Mouse (Mus musculus) forebrain, embryonic 15.5 days (tissue): ENCODE results near the gene Polr2i. TPM values are rescaled to one million over a fixed set of nuclear protein-coding genes. Genes with fewer than 3 reads are reported as not detected.
"Not testable (repeated sequence)": the region's sequence is repeated elsewhere in the genome, so short reads cannot be mapped to it uniquely, and the experiment has no call there.

ENCODE experiments used
- ATAC-seq: fragments of 200-750 bp; cut with Nextera tagmentation; replicated peaks from 2 replicates; pipeline ENCODE4 v1.8.0; 2017; ENCODE audit warnings: mild to moderate bottlenecking, moderate TSS enrichment, moderate library complexity
- H3K27ac ChIP-seq: fragments of 300-500 bp; sonication (generic); replicated peaks from 2 replicates; pipeline ENCODE4 v1.5.1; 2015; ENCODE audit warnings: mild to moderate bottlenecking, inconsistent platforms
- H3K27me3 ChIP-seq: fragments of 300-500 bp; sonication (generic); 2 replicates; pipeline ENCODE4 v1.6.1; 2015; ENCODE audit warnings: inconsistent platforms
- H3K36me3 ChIP-seq: fragments of 300-500 bp; sonication (generic); 2 replicates; pipeline ENCODE4 v1.6.1; 2015; ENCODE audit warnings: mild to moderate bottlenecking, inconsistent platforms
- H3K4me1 ChIP-seq: fragments of 300-500 bp; sonication (generic); 2 replicates; pipeline ENCODE4 v1.6.1; 2015; ENCODE audit warnings: inconsistent platforms
- H3K4me2 ChIP-seq: fragments of 300-500 bp; sonication (generic); replicated peaks from 2 replicates; pipeline ENCODE4 v1.6.1; 2015; ENCODE audit warnings: mild to moderate bottlenecking, inconsistent platforms
- H3K4me3 ChIP-seq: fragments of 300-500 bp; sonication (generic); 2 replicates; pipeline ENCODE4 v1.5.1; 2015; ENCODE audit warnings: mild to moderate bottlenecking, inconsistent platforms
- H3K9ac ChIP-seq: fragments of 300-500 bp; sonication (generic); replicated peaks from 2 replicates; pipeline ENCODE4 v1.6.1; 2015; ENCODE audit warnings: mild to moderate bottlenecking, inconsistent platforms
- H3K9me3 ChIP-seq: fragments of 300-500 bp; sonication (generic); 2 replicates; pipeline ENCODE4 v1.6.1; 2016; ENCODE audit warnings: inconsistent platforms
- WGBS: fragments of 180-500 bp; shearing (Covaris S2); methylation state at CpG from one replicate; pipeline ENCODE4 v1.1.7; 2015; ENCODE audit warnings: mixed read lengths; 5-methylcytosine and 5-hydroxymethylcytosine counted together
- polyA plus RNA-seq: library from polyadenylated mRNA; unstranded; fragments of >200 nt; fragmentation: Nextera tagmentation; extraction: Ambion mirVana; gene quantifications from 2 replicates; pipeline ENCODE4 v1.2.1, GENCODE M21; 2015

Gene Polr2i
- polyA plus RNA-seq, 1 experiment from 2014 or later: 173 TPM

DNA sequence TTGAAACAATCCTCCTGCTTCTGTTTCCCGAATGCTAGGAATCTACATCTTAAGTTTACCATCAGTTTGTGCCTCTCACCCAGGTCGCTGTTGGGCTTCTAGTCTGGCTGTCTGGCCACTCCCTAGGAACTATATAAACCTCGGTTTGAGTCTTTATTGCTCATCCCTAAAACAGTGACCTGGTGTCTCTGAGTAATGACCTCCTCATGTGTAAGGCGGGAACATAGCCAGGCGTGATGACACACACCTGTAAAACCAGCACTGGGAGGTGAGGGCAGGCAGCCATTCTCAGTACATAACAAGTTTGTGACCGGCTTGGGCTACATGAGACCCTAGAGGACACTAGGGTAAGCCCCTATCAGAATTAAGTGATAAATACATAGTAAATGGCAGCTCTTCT, 36.3 kb upstream of the Polr2i start:
- Histone ChIP-seq H3K27ac (no peak overlapping the region), H3K4me1 (peaks cover 26% of the 10 kb centered on the region), H3K27me3 (no peaks in the 10 kb centered on the region), H3K4me3 (peak overlapping the region; percentile 82), H3K9ac (peak overlapping the region; percentile 70), H3K9me3 (no peaks in the 10 kb centered on the region), H3K4me2 (peak overlapping the region; percentile 77; the same call in 1 of the 2 replicates), H3K36me3 (peaks cover 14% of the 10 kb centered on the region)
- 75% methylated on average over 6 of the region's 6 CpGs for WGBS
- no peak for ATAC-seq

DNA sequence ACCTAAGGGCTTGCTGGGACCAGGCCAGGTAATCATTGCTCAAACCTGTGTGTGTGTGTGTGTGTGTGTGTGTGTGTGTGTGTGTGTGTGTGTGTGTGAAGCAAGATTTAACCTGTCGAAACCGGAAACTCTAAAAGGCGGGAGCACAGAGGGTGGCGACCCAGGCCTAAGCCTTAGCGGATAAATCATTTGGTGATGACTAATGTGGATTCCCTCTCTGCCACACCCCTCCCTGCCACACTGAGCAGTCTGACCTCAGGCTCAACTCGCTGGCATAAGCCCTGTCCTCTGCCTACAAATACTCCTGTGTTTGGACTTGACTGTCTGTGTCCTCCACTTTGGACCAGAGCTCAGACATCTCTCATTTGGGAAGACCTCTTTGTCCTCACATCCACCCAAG, 35.6 kb upstream of the Polr2i start:
- Histone ChIP-seq H3K4me1 (peaks cover 26% of the 10 kb centered on the region), H3K4me3 (no peak overlapping the region), H3K27me3 (no peaks in the 10 kb centered on the region), H3K9ac (no peak overlapping the region), H3K4me2 (no peak overlapping the region), H3K9me3 (no peaks in the 10 kb centered on the region), H3K36me3 (peaks cover 11% of the 10 kb centered on the region), H3K27ac (no peak overlapping the region)
- 94% methylated on average over 6 of the region's 6 CpGs for WGBS
- no peak for ATAC-seq

DNA sequence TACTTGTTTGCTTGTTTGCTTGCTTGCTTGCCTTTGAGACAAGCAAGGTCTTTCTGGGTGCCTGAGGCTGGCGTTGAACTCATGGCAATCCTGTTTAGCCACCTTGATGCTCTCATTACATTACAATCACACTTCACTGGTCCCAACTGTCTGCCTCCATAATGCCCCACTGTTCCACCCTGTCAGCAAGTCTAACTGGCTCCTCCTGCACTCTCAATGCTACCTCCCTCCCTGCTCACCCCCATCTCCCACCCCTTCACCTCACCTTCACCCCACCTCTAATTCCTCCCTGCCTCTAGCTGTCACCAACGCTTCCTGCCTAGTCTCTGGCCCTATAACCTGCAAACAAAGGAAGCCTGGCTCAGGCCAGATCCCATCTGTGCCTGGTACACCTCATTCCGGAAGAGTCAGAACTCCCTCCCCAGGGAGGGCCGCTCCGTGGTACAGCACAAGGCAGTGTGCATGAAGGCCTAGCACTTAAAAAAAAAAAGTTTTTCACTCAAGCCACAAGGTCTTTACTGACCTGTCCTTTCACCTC, 34.1 kb upstream of the Polr2i start:
- Histone ChIP-seq H3K9ac (no peak overlapping the region), H3K27me3 (no peaks in the 10 kb centered on the region), H3K36me3 (no peaks in the 10 kb centered on the region), H3K4me2 (no peak overlapping the region), H3K9me3 (no peaks in the 10 kb centered on the region), H3K4me1 (peaks cover 22% of the 10 kb centered on the region), H3K4me3 (no peak overlapping the region), H3K27ac (no peak overlapping the region)
- ATAC-seq: no peak
- 75% methylated on average over 5 of the region's 5 CpGs for WGBS

DNA sequence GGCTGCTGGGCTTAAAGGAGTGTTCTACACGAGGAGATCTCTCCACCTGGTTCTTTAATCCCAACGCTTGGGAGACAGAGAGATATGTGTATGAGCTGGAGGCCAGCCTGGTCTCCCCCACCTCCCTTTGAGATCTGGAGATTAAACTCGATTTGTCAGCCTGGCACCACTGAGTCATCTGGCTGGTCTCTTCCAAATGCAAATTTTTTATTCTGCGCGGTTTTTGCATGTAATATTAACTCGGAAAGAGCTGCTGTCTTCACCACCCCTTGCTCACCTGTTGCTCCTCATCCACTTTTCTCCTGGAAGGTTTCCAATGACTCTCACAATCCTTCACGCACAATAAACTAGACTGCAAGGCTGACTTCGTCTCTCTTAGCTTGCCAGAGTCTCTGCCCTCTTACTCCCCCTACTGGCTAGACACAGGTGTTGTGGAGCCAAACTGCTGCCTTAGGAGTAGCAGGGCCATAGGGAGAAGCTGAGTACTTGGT, 33.2 kb upstream of the Polr2i start, which contains the start of gene Capns1:
Gene Capns1, minus strand, starts transcription at position 331 of the 491 bp plus-strand sequence.
- H3K9me3 ChIP-seq: no peaks in the 10 kb centered on the region
- H3K27ac ChIP-seq: no peak within 1 kb of the TSS
- H3K9ac ChIP-seq: no peak within 1 kb of the TSS
- H3K36me3 ChIP-seq: no peaks in the 10 kb centered on the region
- no peak for ATAC-seq
- H3K4me2 ChIP-seq: peak within 1 kb of the TSS; percentile 33
- H3K4me1 ChIP-seq: peaks cover 13% of the 10 kb centered on the region
- WGBS: 5% methylated on average over 8 of the region's 8 CpGs
- H3K4me3 ChIP-seq: peak within 1 kb of the TSS; percentile 19; the same call in 1 of the 2 replicates
- H3K27me3 ChIP-seq: no peaks in the 10 kb centered on the region

DNA sequence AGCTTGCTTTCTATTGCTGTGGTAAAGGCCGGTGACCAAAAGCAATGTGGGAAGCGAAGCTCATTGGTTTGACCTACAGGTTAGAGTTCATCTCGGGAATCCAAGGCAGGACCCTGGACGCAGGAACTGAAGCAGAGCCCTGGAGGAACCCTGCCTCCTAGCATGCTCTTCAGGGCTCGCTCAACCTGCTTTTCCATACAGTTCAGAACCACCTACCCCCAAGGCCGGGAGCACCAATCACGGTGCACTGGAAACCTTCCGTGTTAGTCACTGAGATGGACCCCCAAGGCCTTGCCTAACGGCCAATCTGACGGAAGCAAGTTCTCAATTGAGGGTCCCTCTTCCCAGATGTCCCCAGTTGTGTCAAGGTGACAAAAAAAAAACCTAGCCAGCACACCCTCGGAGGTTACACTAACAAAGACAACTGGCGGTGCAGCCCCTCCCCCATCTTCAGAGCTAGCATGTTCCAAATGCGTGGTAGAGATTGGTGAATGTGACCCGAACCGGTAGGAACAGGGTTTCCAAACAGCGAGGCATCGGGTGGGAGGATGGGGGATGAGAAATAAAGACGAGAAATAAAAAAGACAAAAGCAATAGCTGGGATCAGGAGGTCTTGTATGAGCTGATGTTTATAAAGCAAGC, 32.1 kb upstream of the Polr2i start:
- no peak overlapping the region for H3K9ac ChIP-seq
- 83% methylated on average over 18 of the region's 18 CpGs for WGBS
- H3K27ac ChIP-seq: no peak overlapping the region
- peaks cover 12% of the 10 kb centered on the region for H3K4me1 ChIP-seq
- ATAC-seq: no peak
- H3K9me3 ChIP-seq: no peaks in the 10 kb centered on the region
- no peaks in the 10 kb centered on the region for H3K27me3 ChIP-seq
- H3K4me2 ChIP-seq: no peak overlapping the region
- no peak overlapping the region for H3K4me3 ChIP-seq
- no peaks in the 10 kb centered on the region for H3K36me3 ChIP-seq

DNA sequence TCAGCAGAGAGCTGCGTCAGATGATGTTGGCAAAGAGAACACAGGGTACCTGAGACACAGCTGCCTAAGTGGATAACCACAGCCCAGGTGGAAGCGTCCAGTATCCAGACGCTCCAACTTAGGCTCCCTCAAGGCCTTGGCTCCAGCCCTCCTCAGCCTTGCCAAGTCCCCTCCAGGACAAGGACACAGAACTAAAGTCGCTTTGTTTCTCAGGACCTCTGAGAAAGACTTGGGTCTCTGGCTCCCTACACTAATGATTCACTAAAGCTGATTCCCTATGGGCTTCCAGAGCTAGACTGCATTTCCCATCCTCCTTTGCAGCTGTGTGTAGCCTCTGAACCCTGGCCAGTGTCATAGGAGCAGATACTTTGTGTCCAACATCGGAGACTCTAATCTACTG, 31.5 kb upstream of the Polr2i start:
- ATAC-seq: no peak
- H3K36me3 ChIP-seq: no peaks in the 10 kb centered on the region
- 83% methylated on average over 5 of the region's 5 CpGs for WGBS
- no peak overlapping the region for H3K9ac ChIP-seq
- H3K27ac ChIP-seq: no peak overlapping the region
- H3K9me3 ChIP-seq: no peaks in the 10 kb centered on the region
- H3K4me3 ChIP-seq: no peak overlapping the region
- no peak overlapping the region for H3K4me2 ChIP-seq
- peaks cover 9% of the 10 kb centered on the region for H3K4me1 ChIP-seq
- no peaks in the 10 kb centered on the region for H3K27me3 ChIP-seq

DNA sequence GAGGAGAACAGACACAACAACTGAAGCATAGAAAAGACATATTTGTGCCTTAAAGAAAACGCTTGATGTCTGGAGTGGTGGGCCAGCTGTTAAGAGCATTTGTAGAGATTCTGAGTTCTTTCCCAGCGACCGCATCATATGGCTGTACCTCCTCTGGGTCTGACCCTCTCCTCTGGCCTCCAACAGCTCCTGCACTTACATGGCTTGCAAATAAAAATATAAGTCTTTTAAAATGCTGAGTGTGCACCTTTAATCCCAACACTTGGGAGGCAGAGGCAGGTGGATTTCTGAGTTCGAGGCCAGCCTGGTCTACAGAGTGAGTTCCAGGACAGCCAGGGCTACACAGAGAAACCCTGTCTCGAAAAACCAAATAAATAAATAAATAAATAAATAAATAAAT, 31.1 kb upstream of the Polr2i start:
- H3K4me3 ChIP-seq, H3K9ac ChIP-seq, H3K27me3 ChIP-seq, ATAC-seq, H3K36me3 ChIP-seq, H3K27ac ChIP-seq, H3K4me2 ChIP-seq, H3K4me1 ChIP-seq, H3K9me3 ChIP-seq: not testable (repeated sequence)
- WGBS: 89% methylated on average over 5 of the region's 5 CpGs

DNA sequence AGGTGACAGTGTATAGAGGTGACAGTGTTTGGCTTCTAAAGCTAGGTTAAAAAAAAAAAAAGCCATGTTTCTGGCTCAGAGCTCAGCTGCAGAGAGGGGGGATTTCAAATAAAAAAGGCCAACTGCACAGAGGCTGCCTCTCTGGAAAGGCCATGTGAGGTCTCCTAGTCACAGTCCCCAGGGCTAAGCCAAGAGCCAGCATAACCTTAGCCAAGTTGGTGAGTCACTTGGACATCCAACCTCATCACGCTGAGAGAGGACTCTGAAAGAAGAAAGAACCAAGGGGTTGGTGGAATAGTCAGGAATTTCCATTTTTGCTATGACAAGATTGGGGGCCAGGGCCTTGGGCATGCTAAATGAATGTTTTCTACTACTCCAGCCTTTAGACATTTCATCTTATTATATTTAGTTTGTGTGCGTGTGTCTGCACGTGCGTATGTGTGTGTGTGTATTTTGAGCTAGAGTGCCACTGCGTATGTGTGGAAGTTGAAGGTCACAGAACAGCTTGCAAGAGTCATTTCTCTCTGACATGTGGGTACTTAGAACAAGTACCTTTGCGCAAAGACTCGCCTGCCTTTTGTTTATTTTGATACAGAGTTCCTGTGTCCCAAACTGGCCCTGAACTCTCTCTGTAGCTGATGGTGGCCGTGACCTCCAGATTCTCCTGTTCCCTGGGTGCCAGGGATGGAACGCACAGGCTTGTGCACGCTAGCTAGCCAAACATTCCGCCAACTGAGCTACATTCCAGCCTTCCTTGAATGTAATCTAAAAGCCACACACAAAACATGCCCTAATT, 28.7 kb upstream of the Polr2i start:
- Histone ChIP-seq H3K27me3 (no peaks in the 10 kb centered on the region), H3K4me2 (no peak overlapping the region), H3K4me1 (peaks cover 5% of the 10 kb centered on the region), H3K4me3 (no peak overlapping the region), H3K9me3 (no peaks in the 10 kb centered on the region), H3K9ac (no peak overlapping the region), H3K36me3 (no peaks in the 10 kb centered on the region), H3K27ac (no peak overlapping the region)
- no peak for ATAC-seq
- WGBS: 88% methylated on average over 11 of the region's 11 CpGs

DNA sequence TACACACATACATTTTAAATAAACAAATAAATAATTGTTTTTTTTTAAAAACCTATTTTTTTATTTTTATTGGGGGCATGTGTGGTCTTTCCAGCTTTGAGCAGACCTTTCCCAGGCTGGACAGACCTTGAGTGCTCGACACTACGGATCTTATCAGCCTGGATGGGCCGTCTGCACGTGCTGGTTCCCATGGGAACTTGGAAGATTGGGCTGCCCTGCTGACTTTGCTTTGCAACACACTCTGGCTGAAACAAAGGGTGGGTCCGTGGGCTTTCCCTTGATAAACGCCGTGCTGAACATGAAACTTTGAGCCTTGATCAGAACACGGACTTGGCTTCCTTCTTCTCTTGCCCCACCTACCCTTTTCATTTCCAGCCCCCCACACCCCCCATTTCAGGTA, 27.4 kb upstream of the Polr2i start:
- Histone ChIP-seq H3K4me3 (no peak overlapping the region), H3K4me2 (no peak overlapping the region), H3K27me3 (no peaks in the 10 kb centered on the region), H3K4me1 (no peaks in the 10 kb centered on the region), H3K36me3 (no peaks in the 10 kb centered on the region), H3K9ac (no peak overlapping the region), H3K9me3 (no peaks in the 10 kb centered on the region), H3K27ac (no peak overlapping the region)
- 26% methylated on average over 8 of the region's 8 CpGs for WGBS
- ATAC-seq: no peak

DNA sequence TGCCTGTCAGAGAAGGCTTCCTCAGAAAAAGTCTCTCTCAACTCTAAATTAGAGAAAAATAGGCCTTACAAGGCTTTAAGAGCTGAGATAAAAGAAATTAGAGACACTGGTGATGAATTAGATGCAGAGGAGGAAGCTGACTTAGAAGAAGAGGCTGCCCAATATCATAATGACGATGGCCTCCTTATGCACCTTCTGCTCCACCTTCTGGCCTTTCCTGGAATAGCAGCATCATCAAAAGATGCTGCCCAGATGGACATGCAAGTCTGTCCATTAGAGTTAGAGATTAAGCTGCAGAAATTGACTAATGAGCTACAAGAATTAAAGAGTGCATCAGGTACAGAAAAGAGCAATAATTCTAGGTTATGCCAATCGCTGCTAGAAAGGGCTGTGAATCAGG, 26.4 kb upstream of the Polr2i start:
- no peak overlapping the region for H3K27ac ChIP-seq
- H3K4me2 ChIP-seq: no peak overlapping the region
- no peaks in the 10 kb centered on the region for H3K36me3 ChIP-seq
- WGBS: 0% methylated on average over 2 of the region's 2 CpGs
- H3K9me3 ChIP-seq: no peaks in the 10 kb centered on the region
- no peaks in the 10 kb centered on the region for H3K27me3 ChIP-seq
- no peak for ATAC-seq
- no peak overlapping the region for H3K4me3 ChIP-seq
- H3K9ac ChIP-seq: no peak overlapping the region
- no peaks in the 10 kb centered on the region for H3K4me1 ChIP-seq

DNA sequence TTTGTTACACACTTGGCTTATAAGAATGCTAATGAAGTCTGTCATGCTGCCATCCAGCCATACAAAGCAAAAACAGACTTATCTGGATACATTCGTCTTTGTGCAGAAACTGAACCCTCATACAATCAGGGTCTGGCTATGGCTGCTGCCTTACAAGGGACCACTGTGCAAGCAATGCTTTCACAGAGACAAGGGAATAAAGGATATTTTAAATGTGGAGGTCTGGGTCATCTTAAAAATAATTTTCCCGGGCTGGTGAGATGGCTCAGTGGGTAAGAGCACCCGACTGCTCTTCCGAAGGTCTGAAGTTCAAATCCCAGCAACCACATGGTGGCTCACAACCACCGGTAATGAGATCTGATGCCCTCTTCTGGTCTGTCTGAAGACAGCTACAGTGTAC, 25.4 kb upstream of the Polr2i start:
- not testable (repeated sequence) for H3K9me3 ChIP-seq, H3K4me1 ChIP-seq, H3K4me3 ChIP-seq, H3K36me3 ChIP-seq, H3K9ac ChIP-seq, H3K27me3 ChIP-seq, H3K4me2 ChIP-seq, H3K27ac ChIP-seq, ATAC-seq
- WGBS: 57% methylated on average over 5 of the region's 5 CpGs

DNA sequence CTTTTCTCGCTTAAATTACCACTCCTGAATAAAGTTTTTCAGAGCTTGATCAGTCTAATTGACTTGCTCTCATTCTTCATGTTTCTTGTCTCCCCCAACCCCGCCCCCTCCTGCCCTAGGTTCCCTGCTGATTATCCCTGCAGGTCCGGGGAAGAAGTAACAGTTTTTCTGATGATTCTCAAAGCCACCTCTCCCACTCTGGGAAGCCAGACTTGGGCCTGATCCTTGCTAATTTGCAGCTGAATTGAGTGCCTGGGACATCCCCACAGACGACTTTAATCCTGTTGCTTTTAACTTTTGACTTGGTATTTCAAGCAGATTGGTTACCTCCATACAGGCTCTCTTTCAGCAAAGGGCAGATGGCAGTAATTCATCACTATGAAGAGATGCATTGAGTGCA, 20.7 kb upstream of the Polr2i start:
- H3K27me3 ChIP-seq: no peaks in the 10 kb centered on the region
- no peak overlapping the region for H3K4me2 ChIP-seq
- no peaks in the 10 kb centered on the region for H3K4me1 ChIP-seq
- no peak overlapping the region for H3K4me3 ChIP-seq
- no peak overlapping the region for H3K27ac ChIP-seq
- no peak overlapping the region for H3K9ac ChIP-seq
- no peaks in the 10 kb centered on the region for H3K36me3 ChIP-seq
- 11% methylated on average over 4 of the region's 4 CpGs for WGBS
- ATAC-seq: no peak
- no peaks in the 10 kb centered on the region for H3K9me3 ChIP-seq
